Mouse (Mus musculus): Measurements from ENCODE around the gene Cpa4.

- no peak for TF ChIP-seq CTCF (IDR thresholded peaks at IDR 0.05; ENCODE audit: low read depth)
- no peak for TF ChIP-seq EP300 (IDR thresholded peaks at IDR 0.05; ENCODE audit: low read depth)
Measured at GRCm38 (mm10) chr6:30620591-30620990, 52.4 kb downstream of the Cpa4 start.
